Mouse (Mus musculus): ENCODE measurements around the gene Maml3. TPM values are rescaled to one million over a fixed set of nuclear protein-coding genes. Genes with fewer than 3 reads are reported as not detected.

Maml3 gene
- polyA plus RNA-seq, 1 experiment from 2014 or later = 7.7 TPM

GRCm38 (mm10) chr3:51817329-51817728 is 287.5 kb downstream of the Maml3 start:
- Histone ChIP-seq H3K27ac (peak overlapping the region; percentile 71), H3K9me3 (no peaks in the 10 kb centered on the region), H3K4me3 (no peak overlapping the region), H3K9ac (peak overlapping the region; percentile 24; the same call in 1 of the 2 replicates), H3K4me1 (peaks cover 31% of the 10 kb centered on the region), H3K4me2 (peak overlapping the region; percentile 36; the same call in 1 of the 2 replicates), H3K36me3 (replicated peaks) (no peaks in the 10 kb centered on the region), H3K27me3 (replicated peaks) (no peaks in the 10 kb centered on the region)
- 48% methylated on average over 6 of the region's 6 CpGs for WGBS
- peak; percentile 69 for ATAC-seq (replicated peaks)

- Histone ChIP-seq H3K4me2 (no peak overlapping the region), H3K9ac (no peak overlapping the region), H3K27me3 (replicated peaks) (no peaks in the 10 kb centered on the region), H3K9me3 (no peaks in the 10 kb centered on the region), H3K4me1 (peaks cover 31% of the 10 kb centered on the region), H3K4me3 (no peak overlapping the region), H3K36me3 (replicated peaks) (no peaks in the 10 kb centered on the region), H3K27ac (peak overlapping the region; percentile 71)
- WGBS = 57% methylated on average over 7 of the region's 7 CpGs
- peak; percentile 69 for ATAC-seq (replicated peaks)
Measured at GRCm38 (mm10) chr3:51816517-51817285, 288.2 kb downstream of the Maml3 start.

GRCm38 (mm10) chr3:51814073-51814472 is 290.8 kb downstream of the Maml3 start:
- no peak for ATAC-seq (replicated peaks)
- WGBS = 90% methylated on average over 4 of the region's 4 CpGs

GRCm38 (mm10) chr3:51813186-51813585 is 291.7 kb downstream of the Maml3 start:
- Histone ChIP-seq H3K27ac (0 out of 2 replicates have a peak overlapping the region, but pooled peaks have one; percentile 28), H3K36me3 (replicated peaks) (no peaks in the 10 kb centered on the region), H3K9ac (no peak overlapping the region), H3K4me1 (peaks cover 40% of the 10 kb centered on the region), H3K4me3 (no peak overlapping the region), H3K4me2 (no peak overlapping the region), H3K27me3 (replicated peaks) (no peaks in the 10 kb centered on the region), H3K9me3 (no peaks in the 10 kb centered on the region)
- WGBS = 95% methylated on average over 5 of the region's 5 CpGs
- no peak for ATAC-seq (replicated peaks)

More at GRCm38 (mm10) chr3:51814073-51814472, 290.8 kb downstream of the Maml3 start:
- no peak overlapping the region for H3K4me2 ChIP-seq
- no peaks in the 10 kb centered on the region for H3K36me3 ChIP-seq (replicated peaks)
- H3K4me3 ChIP-seq = no peak overlapping the region
- H3K9me3 ChIP-seq = no peaks in the 10 kb centered on the region
- H3K27ac ChIP-seq = no peak overlapping the region
- no peaks in the 10 kb centered on the region for H3K27me3 ChIP-seq (replicated peaks)
- H3K4me1 ChIP-seq = peaks cover 43% of the 10 kb centered on the region
- H3K9ac ChIP-seq = no peak overlapping the region

- H3K36me3 ChIP-seq (replicated peaks) = no peaks in the 10 kb centered on the region
- WGBS = 58% methylated on average over 7 of the region's 7 CpGs
- no peak overlapping the region for H3K4me3 ChIP-seq
- H3K4me2 ChIP-seq = no peak overlapping the region
- no peaks in the 10 kb centered on the region for H3K27me3 ChIP-seq (replicated peaks)
- H3K27ac ChIP-seq = peak overlapping the region; percentile 12; the same call in 1 of the 2 replicates
- H3K9ac ChIP-seq = no peak overlapping the region
- H3K4me1 ChIP-seq = peaks cover 26% of the 10 kb centered on the region
- H3K9me3 ChIP-seq = no peaks in the 10 kb centered on the region
- no peak for ATAC-seq (replicated peaks)
Measured at GRCm38 (mm10) chr3:51810731-51811130, 294.1 kb downstream of the Maml3 start.

GRCm38 (mm10) chr3:51809822-51810221 is 295.1 kb downstream of the Maml3 start:
- 34% methylated on average over 7 of the region's 7 CpGs for WGBS

GRCm38 (mm10) chr3:51807981-51808870 is 296.6 kb downstream of the Maml3 start:
- 0 out of 2 replicates have a peak, but pooled peaks have one; percentile 28 for ATAC-seq (replicated peaks)
- Histone ChIP-seq H3K27me3 (replicated peaks) (no peaks in the 10 kb centered on the region), H3K36me3 (replicated peaks) (no peaks in the 10 kb centered on the region), H3K27ac (peak overlapping the region; percentile 60), H3K4me2 (no peak overlapping the region), H3K9ac (no peak overlapping the region), H3K9me3 (no peaks in the 10 kb centered on the region), H3K4me3 (no peak overlapping the region), H3K4me1 (peaks cover 37% of the 10 kb centered on the region)
- WGBS = 60% methylated on average over 16 of the region's 16 CpGs

More at GRCm38 (mm10) chr3:51809822-51810221, 295.1 kb downstream of the Maml3 start:
- Histone ChIP-seq H3K4me3 (no peak overlapping the region), H3K4me2 (no peak overlapping the region), H3K4me1 (peaks cover 31% of the 10 kb centered on the region), H3K9me3 (no peaks in the 10 kb centered on the region), H3K9ac (no peak overlapping the region), H3K36me3 (replicated peaks) (no peaks in the 10 kb centered on the region), H3K27me3 (replicated peaks) (no peaks in the 10 kb centered on the region), H3K27ac (peak overlapping the region; percentile 68)
- 0 out of 2 replicates have a peak, but pooled peaks have one; percentile 22 for ATAC-seq (replicated peaks)

GRCm38 (mm10) chr3:51805488-51806318 is 299.2 kb downstream of the Maml3 start:
- peak overlapping the region; percentile 9 for H3K27ac ChIP-seq
- H3K9me3 ChIP-seq = no peaks in the 10 kb centered on the region
- no peak overlapping the region for H3K4me3 ChIP-seq
- no peak overlapping the region for H3K4me2 ChIP-seq
- WGBS = 17% methylated on average over 13 of the region's 13 CpGs
- peaks cover 35% of the 10 kb centered on the region for H3K4me1 ChIP-seq
- H3K9ac ChIP-seq = no peak overlapping the region
- peak; percentile 40; the same call in 1 of the 2 replicates for ATAC-seq (replicated peaks)
- no peaks in the 10 kb centered on the region for H3K27me3 ChIP-seq (replicated peaks)
- H3K36me3 ChIP-seq (replicated peaks) = no peaks in the 10 kb centered on the region

- no peaks in the 10 kb centered on the region for H3K9me3 ChIP-seq
- H3K27me3 ChIP-seq (replicated peaks) = no peaks in the 10 kb centered on the region
- H3K4me2 ChIP-seq = no peak overlapping the region
- no peak overlapping the region for H3K9ac ChIP-seq
- ATAC-seq (replicated peaks) = no peak
- peaks cover 22% of the 10 kb centered on the region for H3K4me1 ChIP-seq
- WGBS = 65% methylated on average over 6 of the region's 6 CpGs
- H3K27ac ChIP-seq = no peak overlapping the region
- H3K36me3 ChIP-seq (replicated peaks) = no peaks in the 10 kb centered on the region
- H3K4me3 ChIP-seq = no peak overlapping the region
Measured at GRCm38 (mm10) chr3:51803903-51804302, 301.0 kb downstream of the Maml3 start.

- H3K9ac ChIP-seq = no peak overlapping the region
- H3K4me2 ChIP-seq = no peak overlapping the region
- peaks cover 34% of the 10 kb centered on the region for H3K4me1 ChIP-seq
- no peaks in the 10 kb centered on the region for H3K36me3 ChIP-seq (replicated peaks)
- H3K27ac ChIP-seq = no peak overlapping the region
- no peaks in the 10 kb centered on the region for H3K9me3 ChIP-seq
- no peaks in the 10 kb centered on the region for H3K27me3 ChIP-seq (replicated peaks)
- WGBS = 78% methylated on average over 9 of the region's 9 CpGs
- no peak overlapping the region for H3K4me3 ChIP-seq
- no peak for ATAC-seq (replicated peaks)
Measured at GRCm38 (mm10) chr3:51799650-51800049, 305.2 kb downstream of the Maml3 start.

GRCm38 (mm10) chr3:51796838-51797237 is 308.0 kb downstream of the Maml3 start:
- 44% methylated on average over 6 of the region's 6 CpGs for WGBS
- Histone ChIP-seq H3K27me3 (replicated peaks) (no peaks in the 10 kb centered on the region), H3K9me3 (no peaks in the 10 kb centered on the region), H3K4me1 (peaks cover 28% of the 10 kb centered on the region), H3K4me3 (no peak overlapping the region), H3K9ac (no peak overlapping the region), H3K36me3 (replicated peaks) (no peaks in the 10 kb centered on the region), H3K4me2 (peak overlapping the region; percentile 31; the same call in 1 of the 2 replicates), H3K27ac (peak overlapping the region; percentile 62)
- 0 out of 2 replicates have a peak, but pooled peaks have one; percentile 40 for ATAC-seq (replicated peaks)

Measured in midbrain, embryonic 15.5 days (tissue).